8 mouse cellular contexts compared by ENCODE assay signal in the genomic region with DNA sequence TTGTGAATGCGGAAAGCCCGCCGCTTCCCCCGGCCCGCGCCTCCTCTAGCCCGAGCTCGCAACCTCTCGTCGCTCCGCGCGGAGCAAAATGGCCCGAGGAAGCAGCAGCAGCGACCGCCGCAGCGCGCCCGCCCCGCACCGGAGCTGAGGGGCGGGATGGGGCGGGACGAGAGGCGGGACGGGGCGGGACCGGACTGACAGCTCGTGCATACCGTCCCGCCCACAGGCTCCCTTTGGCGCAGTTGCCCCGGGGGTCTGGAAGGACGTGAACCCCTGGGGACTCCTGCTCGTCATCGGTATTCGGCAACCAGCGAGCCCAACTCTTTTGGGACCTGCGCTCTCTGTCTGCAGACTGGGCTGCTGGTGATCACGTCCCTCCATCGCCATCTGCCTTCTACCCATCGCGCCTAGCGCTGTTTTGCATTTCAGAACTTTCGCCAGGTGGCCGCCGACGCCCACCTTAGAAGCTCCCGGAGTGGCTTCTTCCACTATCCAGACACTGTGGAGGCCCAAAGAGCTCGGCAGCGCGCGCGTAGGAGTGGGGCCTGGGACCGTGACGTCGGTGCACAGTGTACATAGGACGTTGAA. TPM values are rescaled to one million over a fixed set of nuclear protein-coding genes. Genes with fewer than 3 reads are reported as not detected.
A peak's percentile ranks its signal among the peaks of the same experiment; 100 is the strongest.
DNase-seq lines count a peak whose midpoint lies in the region; ATAC-seq and TF ChIP-seq lines count a peak whose summit lies in the region.

A gene (minus strand): TSS at position 142 of the 588 bp plus-strand sequence.

- H3K36me3 ChIP-seq in kidney, embryonic 14.5 days (ENCODE audit: control insufficient read depth, insufficient read depth, low read length): peaks cover 3% of the 10 kb centered on the region; the same call in 1 of the 2 replicates

- no peaks in the 10 kb centered on the region for H3K9me3 ChIP-seq in kidney, embryonic 14.5 days (ENCODE audit: control insufficient read depth, low read length)

- no peaks in the 10 kb centered on the region for H3K27me3 ChIP-seq in kidney, embryonic 14.5 days (ENCODE audit: control insufficient read depth, insufficient read depth, low read length)

- peak; percentile 93 for ATAC-seq in kidney, embryonic 14.5 days (ENCODE audit: low FRiP score, low TSS enrichment)

- H3K4me1 ChIP-seq in bone marrow macrophage, adult 2 months (ENCODE audit: control insufficient read depth, insufficient read depth, low read length): peaks cover 53% of the 10 kb centered on the region
- 0 out of 2 replicates have a peak, but pooled peaks cover 6% of the 10 kb centered on the region for H3K4me1 ChIP-seq in embryonic fibroblast, embryonic 13.5 days (ENCODE audit: control insufficient read depth, insufficient read depth, low read length)
- H3K4me1 ChIP-seq in kidney, embryonic 14.5 days (ENCODE audit: control insufficient read depth, insufficient read depth, low read length): 0 out of 2 replicates have a peak, but pooled peaks cover 4% of the 10 kb centered on the region

- peak; percentile 92 to 93 for DNase-seq in B cell, adult 2 months
- peak; percentile 89 to 90 for DNase-seq in heart, adult 9 months (ENCODE audit: low spot score in 2 of 2)
- DNase-seq in liver: peak; percentile 87
- peak; percentile 34 to 70 for DNase-seq in monocyte, adult 2 months (ENCODE audit: low read depth in 1 of 2, low spot score in 2 of 2)
- DNase-seq in spleen, postnatal 36 days (ENCODE audit: low spot score in 2 of 2): peak; percentile 89

- no peak for TF ChIP-seq CTCF in bone marrow macrophage, adult 2 months (IDR thresholded peaks at IDR 0.05; ENCODE audit: low read depth, low read length)
- no peak; the same call in 1 of the 2 replicates for TF ChIP-seq CTCF in embryonic fibroblast, embryonic 13.5 days (IDR thresholded peaks at IDR 0.05; ENCODE audit: borderline replicate concordance, insufficient read depth, low read length)

- peak within 1 kb of the TSS; percentile 75 for H3K27ac ChIP-seq in bone marrow macrophage, adult 2 months (ENCODE audit: insufficient read depth, low read depth, low read length)
- H3K27ac ChIP-seq in embryonic fibroblast, embryonic 13.5 days (ENCODE audit: insufficient read depth, low read length): 0 out of 2 replicates have a peak within 1 kb of the TSS, but pooled peaks have one; percentile 20
- peak within 1 kb of the TSS; percentile 75 for H3K27ac ChIP-seq in kidney, embryonic 14.5 days (ENCODE audit: low read depth, low read length)

- peak within 1 kb of the TSS; percentile 95 for H3K4me3 ChIP-seq in bone marrow macrophage, adult 2 months (ENCODE audit: insufficient read depth, low read length)
- H3K4me3 ChIP-seq in embryonic fibroblast, embryonic 13.5 days (ENCODE audit: insufficient read depth, low read length): peak within 1 kb of the TSS; percentile 84
- H3K4me3 ChIP-seq in kidney, embryonic 14.5 days (ENCODE audit: low read length): peak within 1 kb of the TSS; percentile 88

- peak; percentile 60; the same call in 1 of the 2 replicates for TF ChIP-seq POLR2A in bone marrow macrophage, adult 2 months (IDR thresholded peaks at IDR 0.05; ENCODE audit: borderline replicate concordance, low read depth, low read length)
- peak; percentile 97 for TF ChIP-seq POLR2A in embryonic fibroblast, embryonic 13.5 days (IDR thresholded peaks at IDR 0.05; ENCODE audit: low read depth, low read length)

- under 1% methylated on average over 59 of the region's 59 CpGs for WGBS in kidney, embryonic 14.5 days

- peak within 1 kb of the TSS; percentile 90 for H3K4me2 ChIP-seq in kidney, embryonic 14.5 days (replicated peaks; ENCODE audit: low read depth, low read length)

- peak within 1 kb of the TSS; percentile 84 for H3K9ac ChIP-seq in kidney, embryonic 14.5 days (ENCODE audit: low read depth, low read length)

RNA-seq across cellular contexts. Expression of the gene that starts here (rescaled TPM):
- polyA plus RNA-seq in bone marrow macrophage, adult 2 months (2012; ENCODE audit: insufficient read depth, insufficient read length, missing spikeins): 255 and 258 TPM in 2 replicates
- 69.8 and 75.6 TPM in 2 replicates for polyA plus RNA-seq in embryonic fibroblast, embryonic 13.5 days (2011; ENCODE audit: insufficient read length, low read depth, missing spikeins)
- polyA plus RNA-seq in kidney, embryonic 14.5 days (2014; fragmentation: Nextera tagmentation; extraction: Ambion mirVana): 12.2 and 24.1 TPM in 2 replicates

Comparison
In these comparisons a context has a peak if more than half of its experiments do, and no peak if none do; other contexts are left out.
1. Peak in every context shown above with its lines: DNase-seq, ATAC-seq, H3K4me3 ChIP-seq and H3K27ac ChIP-seq.
2. H3K27ac ChIP-seq: peak in every context shown above with its lines; median percentile 75 in bone marrow macrophage, adult 2 months; 75 in kidney, embryonic 14.5 days; 20 in embryonic fibroblast, embryonic 13.5 days.